Mouse (Mus musculus) limb, embryonic 10.5 days (tissue): ENCODE data around the gene Ninj1. TPM values are rescaled to one million over a fixed set of nuclear protein-coding genes. Genes with fewer than 3 reads are reported as not detected.

ENCODE experiments used
- DNase-seq: peaks from one replicate; pipeline ENCODE4 v3.0.0-alpha.2; 2017; ENCODE audit warnings: low spot score
- H3K27ac ChIP-seq: fragments of 300-500 bp; sonication (generic); 2 replicates; pipeline ENCODE4 v1.5.1; 2016; ENCODE audit warnings: mild to moderate bottlenecking
- H3K27me3 ChIP-seq: fragments of 300-500 bp; sonication (generic); 2 replicates; pipeline ENCODE4 v1.6.1; 2016; ENCODE audit warnings: low read depth, mild to moderate bottlenecking; ENCODE audit not compliant: poor library complexity, severe bottlenecking
- H3K36me3 ChIP-seq: fragments of 300-500 bp; sonication (generic); 2 replicates; pipeline ENCODE4 v1.6.1; 2016; ENCODE audit warnings: mild to moderate bottlenecking, moderate library complexity
- H3K4me1 ChIP-seq: fragments of 300-500 bp; sonication (generic); 2 replicates; pipeline ENCODE4 v1.6.1; 2016
- H3K4me3 ChIP-seq: fragments of 300-500 bp; sonication (generic); 2 replicates; pipeline ENCODE4 v1.5.1; 2016; ENCODE audit warnings: mild to moderate bottlenecking, moderate library complexity
- H3K9me3 ChIP-seq: fragments of 300-500 bp; sonication (generic); replicated peaks from 2 replicates; pipeline ENCODE4 v1.6.1; 2016; ENCODE audit warnings: mild to moderate bottlenecking
- WGBS: fragments of 180-500 bp; shearing (Covaris S2); methylation state at CpG from one replicate; pipeline ENCODE4 v1.1.7; 2016; 5-methylcytosine and 5-hydroxymethylcytosine counted together
- polyA plus RNA-seq: library from polyadenylated mRNA; unstranded; fragments of >200 nt; fragmentation: Nextera tagmentation; extraction: Ambion mirVana; gene quantifications from 2 replicates; pipeline ENCODE4 v1.2.1, GENCODE M21; 2016

The Ninj1 gene
- polyA plus RNA-seq, 1 experiment from 2014 or later, result 23.3 TPM

GRCm38 (mm10) chr13:49154621-49155020 lies 32.7 kb upstream of the Ninj1 start:
- Histone ChIP-seq H3K4me1 (no peaks in the 10 kb centered on the region), H3K9me3 (0 out of 2 replicates have a peak, but pooled peaks cover 3% of the 10 kb centered on the region), H3K36me3 (no peaks in the 10 kb centered on the region), H3K27me3 (peaks cover 17% of the 10 kb centered on the region), H3K4me3 (no peak overlapping the region), H3K27ac (no peak overlapping the region)
- no peak for DNase-seq
- WGBS, result 69% methylated on average over 7 of the region's 7 CpGs

- Histone ChIP-seq H3K9me3 (0 out of 2 replicates have a peak, but pooled peaks cover 3% of the 10 kb centered on the region), H3K27ac (no peak overlapping the region), H3K27me3 (no peaks in the 10 kb centered on the region), H3K4me1 (no peaks in the 10 kb centered on the region), H3K4me3 (no peak overlapping the region), H3K36me3 (no peaks in the 10 kb centered on the region)
- 76% methylated on average over 4 of the region's 4 CpGs for WGBS
- DNase-seq, result no peak
Measured at GRCm38 (mm10) chr13:49156645-49157044, 30.6 kb upstream of the Ninj1 start.

GRCm38 (mm10) chr13:49158040-49158713 lies 29.1 kb upstream of the Ninj1 start:
- Histone ChIP-seq H3K27me3 (no peaks in the 10 kb centered on the region), H3K4me1 (no peaks in the 10 kb centered on the region), H3K27ac (no peak overlapping the region), H3K9me3 (0 out of 2 replicates have a peak, but pooled peaks cover 3% of the 10 kb centered on the region), H3K36me3 (no peaks in the 10 kb centered on the region), H3K4me3 (no peak overlapping the region)
- 76% methylated on average over 10 of the region's 10 CpGs for WGBS
- no peak for DNase-seq

- H3K27ac ChIP-seq, result no peak overlapping the region
- H3K4me1 ChIP-seq, result no peaks in the 10 kb centered on the region
- H3K36me3 ChIP-seq, result no peaks in the 10 kb centered on the region
- DNase-seq, result no peak
- H3K4me3 ChIP-seq, result no peak overlapping the region
- 78% methylated on average over 2 of the region's 2 CpGs for WGBS
- H3K9me3 ChIP-seq, result 0 out of 2 replicates have a peak, but pooled peaks cover 3% of the 10 kb centered on the region
- no peaks in the 10 kb centered on the region for H3K27me3 ChIP-seq
Measured at GRCm38 (mm10) chr13:49161236-49161635, 26.0 kb upstream of the Ninj1 start.

- no peak for DNase-seq
- Histone ChIP-seq H3K27me3 (no peaks in the 10 kb centered on the region), H3K27ac (no peak overlapping the region), H3K9me3 (no peaks in the 10 kb centered on the region), H3K4me3 (no peak overlapping the region), H3K36me3 (no peaks in the 10 kb centered on the region), H3K4me1 (peaks cover 7% of the 10 kb centered on the region; the same call in 1 of the 2 replicates)
- WGBS, result 83% methylated on average over 4 of the region's 4 CpGs
Measured at GRCm38 (mm10) chr13:49162722-49163121, 24.6 kb upstream of the Ninj1 start.

GRCm38 (mm10) chr13:49163645-49164044 lies 23.6 kb upstream of the Ninj1 start:
- H3K9me3 ChIP-seq, result no peaks in the 10 kb centered on the region
- H3K27me3 ChIP-seq, result no peaks in the 10 kb centered on the region
- DNase-seq, result no peak
- no peak overlapping the region for H3K4me3 ChIP-seq
- H3K4me1 ChIP-seq, result peaks cover 7% of the 10 kb centered on the region; the same call in 1 of the 2 replicates
- 84% methylated on average over 7 of the region's 7 CpGs for WGBS
- no peaks in the 10 kb centered on the region for H3K36me3 ChIP-seq
- no peak overlapping the region for H3K27ac ChIP-seq

GRCm38 (mm10) chr13:49167081-49167480 lies 20.2 kb upstream of the Ninj1 start:
- H3K4me1 ChIP-seq, result peaks cover 7% of the 10 kb centered on the region; the same call in 1 of the 2 replicates
- 78% methylated on average over 9 of the region's 9 CpGs for WGBS

GRCm38 (mm10) chr13:49169448-49170207 lies 17.7 kb upstream of the Ninj1 start:
- Histone ChIP-seq H3K4me1 (peaks cover 13% of the 10 kb centered on the region; the same call in 1 of the 2 replicates), H3K27ac (no peak overlapping the region), H3K4me3 (no peak overlapping the region), H3K36me3 (no peaks in the 10 kb centered on the region), H3K27me3 (0 out of 2 replicates have a peak, but pooled peaks cover 7% of the 10 kb centered on the region), H3K9me3 (no peaks in the 10 kb centered on the region)
- 18% methylated on average over 17 of the region's 17 CpGs for WGBS
- peak; percentile 92 for DNase-seq

More at GRCm38 (mm10) chr13:49167081-49167480, 20.2 kb upstream of the Ninj1 start:
- H3K4me3 ChIP-seq, result no peak overlapping the region
- no peaks in the 10 kb centered on the region for H3K36me3 ChIP-seq
- no peak for DNase-seq
- H3K9me3 ChIP-seq, result no peaks in the 10 kb centered on the region
- no peak overlapping the region for H3K27ac ChIP-seq
- H3K27me3 ChIP-seq, result 0 out of 2 replicates have a peak, but pooled peaks cover 3% of the 10 kb centered on the region

- H3K9me3 ChIP-seq, result no peaks in the 10 kb centered on the region
- WGBS, result 92% methylated on average over 11 of the region's 11 CpGs
- no peak overlapping the region for H3K27ac ChIP-seq
- 0 out of 2 replicates have a peak, but pooled peaks cover 7% of the 10 kb centered on the region for H3K27me3 ChIP-seq
- DNase-seq, result no peak
- no peak overlapping the region for H3K4me3 ChIP-seq
- H3K36me3 ChIP-seq, result no peaks in the 10 kb centered on the region
- peaks cover 13% of the 10 kb centered on the region; the same call in 1 of the 2 replicates for H3K4me1 ChIP-seq
Measured at GRCm38 (mm10) chr13:49170623-49171022, 16.7 kb upstream of the Ninj1 start.

- Histone ChIP-seq H3K9me3 (no peaks in the 10 kb centered on the region), H3K4me1 (peaks cover 13% of the 10 kb centered on the region; the same call in 1 of the 2 replicates), H3K4me3 (no peak overlapping the region), H3K36me3 (no peaks in the 10 kb centered on the region), H3K27ac (no peak overlapping the region), H3K27me3 (0 out of 2 replicates have a peak, but pooled peaks cover 7% of the 10 kb centered on the region)
- WGBS, result 86% methylated on average over 1 of the region's 1 CpGs
- no peak for DNase-seq
Measured at GRCm38 (mm10) chr13:49171729-49172128, 15.6 kb upstream of the Ninj1 start.

- H3K27me3 ChIP-seq, result 0 out of 2 replicates have a peak, but pooled peaks cover 7% of the 10 kb centered on the region
- WGBS, result 95% methylated on average over 7 of the region's 7 CpGs
Measured at GRCm38 (mm10) chr13:49172335-49172734, 14.9 kb upstream of the Ninj1 start.

GRCm38 (mm10) chr13:49172971-49173596 lies 14.2 kb upstream of the Ninj1 start:
- Histone ChIP-seq H3K27ac (no peak overlapping the region), H3K4me1 (peaks cover 6% of the 10 kb centered on the region; the same call in 1 of the 2 replicates), H3K36me3 (no peaks in the 10 kb centered on the region), H3K9me3 (no peaks in the 10 kb centered on the region), H3K4me3 (no peak overlapping the region), H3K27me3 (0 out of 2 replicates have a peak, but pooled peaks cover 7% of the 10 kb centered on the region)
- 9% methylated on average over 12 of the region's 12 CpGs for WGBS
- peak; percentile 95 for DNase-seq

More at GRCm38 (mm10) chr13:49172335-49172734, 14.9 kb upstream of the Ninj1 start:
- H3K4me1 ChIP-seq, result peaks cover 9% of the 10 kb centered on the region; the same call in 1 of the 2 replicates
- no peaks in the 10 kb centered on the region for H3K9me3 ChIP-seq
- no peak overlapping the region for H3K4me3 ChIP-seq
- H3K36me3 ChIP-seq, result no peaks in the 10 kb centered on the region
- H3K27ac ChIP-seq, result no peak overlapping the region
- no peak for DNase-seq
